Mouse (Mus musculus) erythroblast, embryonic 14.5 days (primary cell): ENCODE measurements around the gene Atad5. TPM values are rescaled to one million over a fixed set of nuclear protein-coding genes. Genes with fewer than 3 reads are reported as not detected.

Experiments
- H3K27me3 ChIP-seq: 2 replicates; pipeline ENCODE4 v1.6.1; 2012; ENCODE audit warnings: inconsistent platforms; ENCODE audit not compliant: control insufficient read depth
- H3K36me3 ChIP-seq: 2 replicates; pipeline ENCODE4 v1.6.1; 2012; ENCODE audit warnings: mild to moderate bottlenecking, inconsistent platforms; ENCODE audit not compliant: control insufficient read depth
- H3K4me1 ChIP-seq: 2 replicates; pipeline ENCODE4 v1.6.1; 2012; ENCODE audit warnings: inconsistent platforms; ENCODE audit not compliant: control insufficient read depth
- H3K4me3 ChIP-seq: replicated peaks from 2 replicates; pipeline ENCODE3; 2012; ENCODE audit warnings: moderate library complexity, mild to moderate bottlenecking, inconsistent platforms
- H3K9me3 ChIP-seq: 2 replicates; pipeline ENCODE4 v1.6.1; 2012; ENCODE audit warnings: low read length, inconsistent platforms, mixed read lengths; ENCODE audit not compliant: control insufficient read depth
- GATA1 ChIP-seq: IDR thresholded peaks from 2 replicates; pipeline ENCODE4 v1.6.1; 2012; ENCODE audit warnings: low read length, inconsistent platforms, mixed read lengths
- TAL1 ChIP-seq: IDR thresholded peaks from 3 replicates; pipeline ENCODE4 v1.6.1; 2012; ENCODE audit warnings: low read length, inconsistent platforms, mixed read lengths
- polyA plus RNA-seq: library from polyadenylated mRNA; stranded (reverse); fragments of >175 nt; gene quantifications from 2 replicates; pipeline ENCODE4 v1.2.3, GENCODE M21; 2012

Gene Atad5
- polyA plus RNA-seq, 1 experiment = 0.47 TPM

GRCm38 (mm10) chr11:80098444-80099056, 9.3 kb downstream of the Atad5 start:
- peaks cover 18% of the 10 kb centered on the region for H3K4me1 ChIP-seq
- TF ChIP-seq TAL1 = no peak
- TF ChIP-seq GATA1 = no peak
- no peaks in the 10 kb centered on the region for H3K9me3 ChIP-seq
- H3K4me3 ChIP-seq = no peak overlapping the region
- H3K27me3 ChIP-seq = no peaks in the 10 kb centered on the region
- H3K36me3 ChIP-seq = peaks cover 98% of the 10 kb centered on the region

DNA sequence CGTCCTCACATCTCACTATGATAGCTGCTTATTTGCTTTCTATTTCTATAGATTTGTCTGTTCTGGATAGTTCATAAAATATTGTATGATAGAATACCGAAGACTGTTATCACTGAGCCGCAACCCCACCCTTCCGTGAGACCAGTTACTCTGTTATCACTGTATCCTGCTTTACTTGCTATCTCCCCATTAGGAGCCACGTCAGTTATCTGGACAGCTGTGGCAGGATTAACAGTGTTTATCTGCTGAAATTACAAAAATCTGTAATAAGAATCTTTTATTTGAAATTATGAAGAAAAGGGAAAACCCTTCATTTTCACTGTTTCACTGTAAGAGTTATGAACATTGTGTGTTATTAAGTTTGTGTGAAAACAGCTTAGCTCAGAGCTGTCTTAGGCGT, 12.1 kb downstream of the Atad5 start:
- TF ChIP-seq GATA1 (no peak), TAL1 (no peak)
- H3K27me3 ChIP-seq = no peaks in the 10 kb centered on the region
- H3K4me1 ChIP-seq = peaks cover 15% of the 10 kb centered on the region
- peaks cover 98% of the 10 kb centered on the region for H3K36me3 ChIP-seq
- H3K9me3 ChIP-seq = no peaks in the 10 kb centered on the region
- H3K4me3 ChIP-seq = no peak overlapping the region

DNA sequence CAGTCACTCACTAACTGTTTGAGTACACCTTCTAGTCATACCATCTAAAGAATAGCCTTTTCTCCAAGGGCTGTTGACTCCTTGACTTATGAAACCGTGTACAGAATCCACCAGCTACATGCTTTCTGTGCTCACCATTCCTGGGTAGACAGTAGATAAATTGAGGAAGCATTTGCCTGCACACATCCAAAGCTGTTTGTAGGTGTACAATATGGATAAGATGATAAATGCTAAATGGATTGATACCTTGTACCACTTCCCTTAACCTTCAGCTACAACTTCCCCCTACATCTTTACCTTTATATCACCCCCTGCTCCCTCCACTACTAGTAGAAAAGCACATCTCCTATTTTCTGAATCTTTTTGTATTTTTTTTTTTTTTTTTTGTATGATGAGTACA, 15.2 kb downstream of the Atad5 start:
- peaks cover 15% of the 10 kb centered on the region for H3K4me1 ChIP-seq
- H3K27me3 ChIP-seq = no peaks in the 10 kb centered on the region
- no peaks in the 10 kb centered on the region for H3K9me3 ChIP-seq
- no peak for TF ChIP-seq TAL1
- no peak for TF ChIP-seq GATA1
- no peak overlapping the region for H3K4me3 ChIP-seq
- H3K36me3 ChIP-seq = peaks cover 98% of the 10 kb centered on the region

GRCm38 (mm10) chr11:80116411-80116810, 27.2 kb downstream of the Atad5 start:
- Histone ChIP-seq H3K36me3 (peaks cover 98% of the 10 kb centered on the region), H3K9me3 (no peaks in the 10 kb centered on the region), H3K4me3 (no peak overlapping the region), H3K27me3 (no peaks in the 10 kb centered on the region), H3K4me1 (no peaks in the 10 kb centered on the region)
- no peak for TF ChIP-seq TAL1
- TF ChIP-seq GATA1 = no peak

- Histone ChIP-seq H3K36me3 (peaks cover 98% of the 10 kb centered on the region), H3K4me3 (no peak overlapping the region), H3K27me3 (no peaks in the 10 kb centered on the region), H3K4me1 (no peaks in the 10 kb centered on the region), H3K9me3 (no peaks in the 10 kb centered on the region)
- TF ChIP-seq TAL1 (no peak), GATA1 (no peak)
These were observed 42.9 kb downstream of the Atad5 start for GRCm38 (mm10) chr11:80132050-80132449.

DNA sequence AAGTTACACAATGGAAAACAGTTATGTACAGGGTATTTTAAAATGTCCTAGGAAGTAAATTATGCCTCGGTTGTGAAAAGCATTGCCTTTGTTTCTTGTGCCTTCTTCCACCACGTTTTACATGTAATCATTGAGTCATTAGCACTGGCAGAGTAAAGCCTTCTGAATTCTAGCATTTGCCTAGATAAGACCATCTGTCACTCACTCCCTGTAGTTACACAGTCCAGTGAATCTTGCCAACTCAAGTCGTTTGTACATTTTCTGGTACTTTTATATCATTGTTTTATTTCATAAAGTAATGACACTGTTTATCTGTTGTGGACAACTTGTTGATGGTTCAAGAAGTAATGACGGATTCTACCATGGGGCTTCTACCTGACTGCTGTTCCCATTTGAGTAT, 45.5 kb downstream of the Atad5 start:
- Histone ChIP-seq H3K4me3 (no peak overlapping the region), H3K36me3 (peaks cover 98% of the 10 kb centered on the region), H3K27me3 (no peaks in the 10 kb centered on the region), H3K4me1 (no peaks in the 10 kb centered on the region), H3K9me3 (no peaks in the 10 kb centered on the region)
- TF ChIP-seq TAL1 = no peak
- TF ChIP-seq GATA1 = no peak

DNA sequence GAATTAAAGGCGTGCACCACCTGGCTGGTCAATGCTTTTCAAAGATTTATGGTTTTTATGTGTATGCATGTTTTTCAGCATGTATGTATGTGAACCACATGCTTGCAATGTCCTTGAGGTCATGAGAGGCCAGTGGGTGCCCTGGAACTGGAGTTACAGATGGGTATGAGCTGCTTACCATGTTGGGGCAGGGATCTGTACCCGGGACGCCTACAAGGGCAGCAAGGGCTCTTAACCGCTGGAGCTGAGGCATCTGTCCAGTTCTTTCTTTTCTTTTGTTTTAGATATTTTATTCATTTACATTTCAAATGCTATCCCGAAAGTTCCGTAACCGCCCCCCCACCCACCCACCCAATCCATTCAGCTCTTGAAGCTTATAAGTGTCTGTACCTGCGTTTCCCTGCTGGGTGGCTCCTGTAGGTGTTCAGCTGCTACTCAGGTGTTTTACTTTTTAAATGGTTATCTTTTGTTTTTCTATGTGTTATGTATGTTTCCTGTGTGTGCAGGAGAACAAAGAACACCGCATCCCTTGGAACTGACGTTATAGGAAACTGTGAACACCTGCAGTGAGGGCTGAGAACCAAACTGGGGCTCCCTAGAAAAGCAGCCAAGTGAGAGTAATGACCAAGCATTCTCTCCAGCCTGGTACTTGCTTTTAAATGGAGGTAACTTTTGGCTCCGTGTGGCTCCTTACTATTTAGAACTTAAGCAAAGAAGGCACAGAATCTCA, 46.9 kb downstream of the Atad5 start:
- H3K4me3 ChIP-seq = no peak overlapping the region
- H3K4me1 ChIP-seq = no peaks in the 10 kb centered on the region; the same call in 1 of the 2 replicates
- TF ChIP-seq TAL1 = no peak
- TF ChIP-seq GATA1 = no peak
- H3K27me3 ChIP-seq = no peaks in the 10 kb centered on the region
- H3K36me3 ChIP-seq = peaks cover 91% of the 10 kb centered on the region
- no peaks in the 10 kb centered on the region for H3K9me3 ChIP-seq

GRCm38 (mm10) chr11:80136786-80137185, 47.6 kb downstream of the Atad5 start:
- no peak for TF ChIP-seq GATA1
- TF ChIP-seq TAL1 = no peak
- Histone ChIP-seq H3K36me3 (peaks cover 85% of the 10 kb centered on the region), H3K9me3 (no peaks in the 10 kb centered on the region), H3K27me3 (no peaks in the 10 kb centered on the region), H3K4me1 (peaks cover 4% of the 10 kb centered on the region), H3K4me3 (no peak overlapping the region)

- TF ChIP-seq GATA1 (no peak), TAL1 (no peak)
- Histone ChIP-seq H3K4me3 (no peak overlapping the region), H3K27me3 (no peaks in the 10 kb centered on the region), H3K9me3 (no peaks in the 10 kb centered on the region), H3K36me3 (peaks cover 75% of the 10 kb centered on the region), H3K4me1 (peaks cover 14% of the 10 kb centered on the region)
These were observed 48.6 kb downstream of the Atad5 start for GRCm38 (mm10) chr11:80137773-80138172.
